Mouse (Mus musculus) liver, embryonic 14.5 days (tissue): ENCODE results near the gene Ap1s1. TPM values are rescaled to one million over a fixed set of nuclear protein-coding genes. Genes with fewer than 3 reads are reported as not detected.

ENCODE experiments used
- ATAC-seq: fragments of 200-750 bp; cut with Nextera tagmentation; 2 replicates; pipeline ENCODE4 v1.8.0; 2017; ENCODE audit warnings: moderate number of reproducible peaks, mild to moderate bottlenecking, moderate library complexity; ENCODE audit not compliant: insufficient read depth
- DNase-seq, 3 experiments: peaks; one replicate each; pipeline ENCODE4 v3.0.0-alpha.2; 2012 to 2013; ENCODE audit warnings: low read depth in 3 of 3, low spot score in 3 of 3
- H3K27ac ChIP-seq: fragments of 300-500 bp; sonication (generic); 2 replicates; pipeline ENCODE4 v1.5.1; 2014; ENCODE audit warnings: moderate library complexity, mild to moderate bottlenecking, control low read depth, inconsistent platforms
- H3K27me3 ChIP-seq: fragments of 300-500 bp; sonication (generic); 2 replicates; pipeline ENCODE4 v1.6.1; 2014; ENCODE audit warnings: mild to moderate bottlenecking, low read length, moderate library complexity; ENCODE audit not compliant: control insufficient read depth, insufficient read depth
- H3K36me3 ChIP-seq: fragments of 300-500 bp; sonication (generic); replicated peaks from 2 replicates; pipeline ENCODE4 v1.6.1; 2014; ENCODE audit warnings: low read depth; ENCODE audit not compliant: control insufficient read depth, insufficient read depth
- H3K4me1 ChIP-seq, 2 experiments: fragments of 200-500 bp in 1 of 2; fragments of 300-500 bp in 1 of 2; sonication (generic) in 1 of 2; replicated peaks; 2 replicates each; pipeline ENCODE4 v1.6.1; 2012 to 2014; ENCODE audit warnings: antibody characterized with exemption in 1 of 2, inconsistent platforms in 1 of 2, low read length in 1 of 2; ENCODE audit not compliant: control insufficient read depth in 2 of 2, insufficient read depth in 2 of 2
- H3K4me2 ChIP-seq: fragments of 300-500 bp; sonication (generic); 2 replicates; pipeline ENCODE4 v1.6.1; 2014; ENCODE audit warnings: low read depth, mild to moderate bottlenecking, control low read depth, moderate library complexity
- H3K4me3 ChIP-seq, 2 experiments: fragments of 200-500 bp in 1 of 2; fragments of 300-500 bp in 1 of 2; sonication (generic) in 1 of 2; 2 replicates each; pipeline ENCODE4 v1.5.1; 2012 to 2014; ENCODE audit warnings: low read depth in 2 of 2, low read length in 2 of 2, mild to moderate bottlenecking in 2 of 2, control low read depth in 1 of 2, inconsistent platforms in 1 of 2, moderate library complexity in 1 of 2; ENCODE audit not compliant: insufficient read depth in 1 of 2
- H3K9ac ChIP-seq: fragments of 300-500 bp; sonication (generic); replicated peaks from 2 replicates; pipeline ENCODE4 v1.6.1; 2014; ENCODE audit warnings: mild to moderate bottlenecking, control low read depth, moderate library complexity
- H3K9me3 ChIP-seq: fragments of 300-500 bp; sonication (generic); 2 replicates; pipeline ENCODE4 v1.6.1; 2016; ENCODE audit warnings: low read length, mixed read lengths; ENCODE audit not compliant: control insufficient read depth
- CTCF ChIP-seq: IDR thresholded peaks from 2 replicates; pipeline ENCODE4 v1.5.1; 2016; ENCODE audit warnings: antibody characterized with exemption, low read depth, control low read depth
- EP300 ChIP-seq: IDR thresholded peaks from 2 replicates; pipeline ENCODE4 v1.6.1; 2016; ENCODE audit warnings: antibody characterized with exemption, low read depth
- WGBS: fragments of 180-500 bp; shearing (Covaris S2); extraction: QIAGEN DNeasy Blood & Tissue Kit; methylation state at CpG from one replicate; pipeline ENCODE4 v1.1.7; 2014; ENCODE audit not compliant: insufficient replicate concordance; 5-methylcytosine and 5-hydroxymethylcytosine counted together
- polyA plus RNA-seq, 2 experiments: library from polyadenylated mRNA; depleted of rRNA in 1 of 2; stranded (reverse) in 1 of 2; unstranded in 1 of 2; fragments of >200 nt; fragmentation: Nextera tagmentation in 1 of 2; extraction: Ambion mirVana in 1 of 2; gene quantifications; 2 replicates each; pipeline versions ENCODE4 v1.2.1 to v1.2.3; 2012 to 2014

Gene Ap1s1
- polyA plus RNA-seq, 2 experiments: 58.6 to 73.9 TPM

GRCm38 (mm10) chr5:137078616-137079015 is 32.7 kb upstream of the Ap1s1 start:
- no peaks in the 10 kb centered on the region for H3K36me3 ChIP-seq
- DNase-seq: no peak
- WGBS: 48% methylated on average over 6 of the region's 6 CpGs
- no peaks in the 10 kb centered on the region for H3K9me3 ChIP-seq
- no peaks in the 10 kb centered on the region for H3K27me3 ChIP-seq
- no peak for TF ChIP-seq CTCF
- TF ChIP-seq EP300: no peak
- H3K4me2 ChIP-seq: no peak overlapping the region
- H3K27ac ChIP-seq: no peak overlapping the region
- H3K9ac ChIP-seq: no peak overlapping the region
- no peak overlapping the region for H3K4me3 ChIP-seq
- no peak for ATAC-seq
- peaks cover 2 to 21% of the 10 kb centered on the region in 2 experiments; a peak in 3 of 4 replicates for H3K4me1 ChIP-seq

GRCm38 (mm10) chr5:137078041-137078440 is 32.1 kb upstream of the Ap1s1 start:
- WGBS: 72% methylated on average over 14 of the region's 14 CpGs
- no peak overlapping the region for H3K27ac ChIP-seq
- H3K4me3 ChIP-seq: no peak overlapping the region
- no peak for ATAC-seq
- H3K36me3 ChIP-seq: no peaks in the 10 kb centered on the region
- H3K4me2 ChIP-seq: no peak overlapping the region
- H3K4me1 ChIP-seq: peaks cover 2 to 21% of the 10 kb centered on the region in 2 experiments; a peak in 3 of 4 replicates
- H3K9ac ChIP-seq: no peak overlapping the region
- no peak for DNase-seq
- no peak for TF ChIP-seq EP300
- TF ChIP-seq CTCF: no peak
- H3K27me3 ChIP-seq: no peaks in the 10 kb centered on the region
- no peaks in the 10 kb centered on the region for H3K9me3 ChIP-seq

- ATAC-seq (no peak), DNase-seq (no peak)
- Histone ChIP-seq H3K9me3 (no peaks in the 10 kb centered on the region), H3K4me3 (no peak overlapping the region), H3K27ac (no peak overlapping the region), H3K27me3 (no peaks in the 10 kb centered on the region), H3K9ac (no peak overlapping the region), H3K4me2 (no peak overlapping the region), H3K4me1 (peaks cover 5 to 24% of the 10 kb centered on the region in 2 experiments; a peak in 3 of 4 replicates), H3K36me3 (no peaks in the 10 kb centered on the region)
- WGBS: 72% methylated on average over 7 of the region's 7 CpGs
- TF ChIP-seq CTCF (no peak), EP300 (no peak)
These were observed 31.3 kb upstream of the Ap1s1 start for GRCm38 (mm10) chr5:137077187-137077586.

- Histone ChIP-seq H3K9me3 (no peaks in the 10 kb centered on the region), H3K36me3 (no peaks in the 10 kb centered on the region), H3K27me3 (no peaks in the 10 kb centered on the region), H3K4me2 (no peak overlapping the region), H3K27ac (no peak overlapping the region), H3K4me3 (no peak overlapping the region), H3K9ac (no peak overlapping the region), H3K4me1 (peaks cover 6 to 28% of the 10 kb centered on the region in 2 experiments)
- no peak for TF ChIP-seq EP300
- no peak for TF ChIP-seq CTCF
- ATAC-seq (0 out of 2 replicates have a peak, but pooled peaks have one; percentile 5), DNase-seq (no peak)
- 29% methylated on average over 12 of the region's 12 CpGs for WGBS
These were observed 30.4 kb upstream of the Ap1s1 start for GRCm38 (mm10) chr5:137076191-137076930.

- Histone ChIP-seq H3K27ac (no peak overlapping the region), H3K4me3 (no peak overlapping the region), H3K27me3 (no peaks in the 10 kb centered on the region), H3K4me1 (peaks cover 6 to 28% of the 10 kb centered on the region in 2 experiments), H3K4me2 (no peak overlapping the region), H3K9ac (no peak overlapping the region), H3K36me3 (no peaks in the 10 kb centered on the region), H3K9me3 (no peaks in the 10 kb centered on the region)
- peak; percentile 17; the same call in 1 of the 2 replicates for ATAC-seq
- DNase-seq: no peak
- TF ChIP-seq CTCF (no peak), EP300 (no peak)
- WGBS: 43% methylated on average over 6 of the region's 6 CpGs
These were observed 29.8 kb upstream of the Ap1s1 start for GRCm38 (mm10) chr5:137075726-137076125.
